Mouse (Mus musculus): Measurements from ENCODE around the gene Myo19. TPM values are rescaled to one million over a fixed set of nuclear protein-coding genes. Genes with fewer than 3 reads are reported as not detected.

Myo19 gene
- polyA plus RNA-seq, 1 experiment, result 14.0 TPM

- DNase-seq, result no peak
- no peak for TF ChIP-seq POLR2A (IDR thresholded peaks at IDR 0.05; ENCODE audit: control insufficient read depth, extremely low read depth, insufficient read depth, low read length, poor library complexity)
- no peak for TF ChIP-seq CTCF (IDR thresholded peaks at IDR 0.05; ENCODE audit: borderline replicate concordance, control insufficient read depth, extremely low read depth, insufficient read depth, low read length, poor library complexity)
- peaks cover 2% of the 10 kb centered on the region for H3K4me1 ChIP-seq (replicated peaks; ENCODE audit: control insufficient read depth, insufficient read depth, low read length)
Observed at GRCm38 (mm10) chr11:84867586-84867985, 12.4 kb upstream of the Myo19 start.

GRCm38 (mm10) chr11:84868786-84869259 is 11.1 kb upstream of the Myo19 start:
- no peaks in the 10 kb centered on the region for H3K27me3 ChIP-seq (ENCODE audit: control insufficient read depth, insufficient read depth, low read length)
- peaks cover 2% of the 10 kb centered on the region for H3K4me1 ChIP-seq (replicated peaks; ENCODE audit: control insufficient read depth, insufficient read depth, low read length)
- WGBS, result 1% methylated on average over 7 of the region's 7 CpGs
- no peak overlapping the region; the same call in 1 of the 2 replicates for H3K27ac ChIP-seq (ENCODE audit: control insufficient read depth, insufficient read depth, low read length)
- H3K4me3 ChIP-seq (ENCODE audit: control insufficient read depth, insufficient read depth, low read length), result no peak overlapping the region
- peak; percentile 11 for DNase-seq
- H3K36me3 ChIP-seq (ENCODE audit: control insufficient read depth, insufficient read depth, low read length), result no peaks in the 10 kb centered on the region
- TF ChIP-seq POLR2A (IDR thresholded peaks at IDR 0.05; ENCODE audit: control insufficient read depth, extremely low read depth, insufficient read depth, low read length, poor library complexity), result no peak
- TF ChIP-seq CTCF (IDR thresholded peaks at IDR 0.05; ENCODE audit: borderline replicate concordance, control insufficient read depth, extremely low read depth, insufficient read depth, low read length, poor library complexity), result no peak

More at GRCm38 (mm10) chr11:84867586-84867985, 12.4 kb upstream of the Myo19 start:
- Histone ChIP-seq H3K27ac (ENCODE audit: control insufficient read depth, insufficient read depth, low read length) (no peak overlapping the region), H3K36me3 (ENCODE audit: control insufficient read depth, insufficient read depth, low read length) (no peaks in the 10 kb centered on the region), H3K4me3 (ENCODE audit: control insufficient read depth, insufficient read depth, low read length) (no peak overlapping the region), H3K27me3 (ENCODE audit: control insufficient read depth, insufficient read depth, low read length) (no peaks in the 10 kb centered on the region)
- 68% methylated on average over 2 of the region's 2 CpGs for WGBS

DNA sequence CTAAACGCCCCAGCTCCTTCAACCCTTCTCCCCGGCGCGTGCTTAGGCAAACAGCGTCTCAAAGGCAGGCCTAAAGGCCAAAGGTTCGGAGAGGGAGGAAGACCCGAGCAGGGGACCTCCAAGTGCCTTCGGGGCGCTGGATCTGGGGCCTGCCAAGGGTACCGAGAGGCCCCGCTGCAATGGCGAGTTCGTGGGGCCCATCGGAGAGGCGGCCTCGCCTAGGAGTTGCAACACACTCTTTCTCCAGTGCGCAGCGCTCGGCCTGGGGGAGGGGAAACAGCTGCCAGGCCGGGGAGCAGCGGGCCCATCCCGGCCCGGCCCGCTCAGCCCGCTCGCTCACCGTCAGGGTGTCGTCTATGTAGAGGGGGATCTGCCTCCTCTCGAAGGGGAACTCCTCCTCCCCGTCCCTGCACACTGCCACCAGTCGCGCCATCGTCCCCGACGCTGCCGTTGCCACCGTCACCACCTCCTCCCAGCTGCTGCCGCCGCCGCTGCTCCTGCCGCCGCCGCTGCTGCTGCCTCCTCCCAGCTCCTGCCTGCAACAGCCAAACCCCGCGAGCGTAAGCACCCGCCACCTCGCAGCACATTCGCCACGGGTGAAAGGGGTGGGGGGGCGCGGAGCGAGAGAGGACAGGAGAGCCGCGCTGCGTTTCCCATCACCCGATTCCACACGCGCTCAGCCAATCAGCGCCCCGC is 10.3 kb upstream of the Myo19 start:
- Histone ChIP-seq H3K27ac (ENCODE audit: control insufficient read depth, insufficient read depth, low read length) (peak overlapping the region; percentile 85), H3K36me3 (ENCODE audit: control insufficient read depth, insufficient read depth, low read length) (no peaks in the 10 kb centered on the region), H3K4me1 (replicated peaks; ENCODE audit: control insufficient read depth, insufficient read depth, low read length) (peaks cover 2% of the 10 kb centered on the region), H3K4me3 (ENCODE audit: control insufficient read depth, insufficient read depth, low read length) (peak overlapping the region; percentile 88), H3K27me3 (ENCODE audit: control insufficient read depth, insufficient read depth, low read length) (no peaks in the 10 kb centered on the region)
- DNase-seq, result peak; percentile 95
- WGBS, result under 1% methylated on average over 57 of the region's 61 CpGs
- TF ChIP-seq CTCF (IDR thresholded peaks at IDR 0.05; ENCODE audit: borderline replicate concordance, control insufficient read depth, extremely low read depth, insufficient read depth, low read length, poor library complexity) (0 out of 2 replicates have a peak, but pooled peaks have one; percentile 21), POLR2A (IDR thresholded peaks at IDR 0.05; ENCODE audit: control insufficient read depth, extremely low read depth, insufficient read depth, low read length, poor library complexity) (0 out of 2 replicates have a peak, but pooled peaks have one; percentile 76)

- Histone ChIP-seq H3K27me3 (ENCODE audit: control insufficient read depth, insufficient read depth, low read length) (no peaks in the 10 kb centered on the region), H3K4me1 (replicated peaks; ENCODE audit: control insufficient read depth, insufficient read depth, low read length) (peaks cover 2% of the 10 kb centered on the region), H3K27ac (ENCODE audit: control insufficient read depth, insufficient read depth, low read length) (peak within 1 kb of the TSS; percentile 85), H3K36me3 (ENCODE audit: control insufficient read depth, insufficient read depth, low read length) (no peaks in the 10 kb centered on the region), H3K4me3 (ENCODE audit: control insufficient read depth, insufficient read depth, low read length) (peak within 1 kb of the TSS; percentile 88)
- 1% methylated on average over 50 of the region's 62 CpGs for WGBS
- DNase-seq, result peak; percentile 93
- TF ChIP-seq POLR2A (IDR thresholded peaks at IDR 0.05; ENCODE audit: control insufficient read depth, extremely low read depth, insufficient read depth, low read length, poor library complexity), result peak; percentile 93
- TF ChIP-seq CTCF (IDR thresholded peaks at IDR 0.05; ENCODE audit: borderline replicate concordance, control insufficient read depth, extremely low read depth, insufficient read depth, low read length, poor library complexity), result no peak
Observed at GRCm38 (mm10) chr11:84870337-84871043, 9.5 kb upstream of the Myo19 start, which contains the start of gene Ggnbp2. Gene Ggnbp2 (minus strand): TSS chr11:84870817.

DNA sequence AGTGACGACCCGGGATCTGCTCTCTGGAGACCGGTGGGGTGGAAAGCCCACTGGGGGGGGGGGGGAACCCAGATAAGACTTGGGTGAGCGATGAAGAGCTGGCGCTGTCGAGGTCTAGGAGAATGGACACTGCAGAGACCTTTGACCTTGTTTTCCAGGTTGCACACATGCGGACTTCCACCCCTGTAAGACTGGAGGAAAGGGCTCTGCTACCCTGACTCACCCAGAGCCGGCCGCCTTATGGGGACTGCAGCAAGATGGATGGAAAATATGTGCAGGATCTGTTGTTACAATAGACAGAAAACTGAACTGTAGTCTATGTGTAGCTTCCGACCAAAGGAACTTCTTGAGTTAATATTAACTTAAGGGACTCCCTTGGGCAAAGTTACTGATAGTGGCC is 8.9 kb upstream of the Myo19 start:
- H3K36me3 ChIP-seq (ENCODE audit: control insufficient read depth, insufficient read depth, low read length), result no peaks in the 10 kb centered on the region
- peak overlapping the region; percentile 71 for H3K4me3 ChIP-seq (ENCODE audit: control insufficient read depth, insufficient read depth, low read length)
- DNase-seq, result no peak
- H3K27me3 ChIP-seq (ENCODE audit: control insufficient read depth, insufficient read depth, low read length), result no peaks in the 10 kb centered on the region
- H3K4me1 ChIP-seq (replicated peaks; ENCODE audit: control insufficient read depth, insufficient read depth, low read length), result peaks cover 2% of the 10 kb centered on the region; the same call in 1 of the 2 replicates
- peak overlapping the region; percentile 82 for H3K27ac ChIP-seq (ENCODE audit: control insufficient read depth, insufficient read depth, low read length)
- TF ChIP-seq POLR2A (IDR thresholded peaks at IDR 0.05; ENCODE audit: control insufficient read depth, extremely low read depth, insufficient read depth, low read length, poor library complexity), result no peak
- no peak for TF ChIP-seq CTCF (IDR thresholded peaks at IDR 0.05; ENCODE audit: borderline replicate concordance, control insufficient read depth, extremely low read depth, insufficient read depth, low read length, poor library complexity)
- WGBS, result 3% methylated on average over 10 of the region's 10 CpGs

DNA sequence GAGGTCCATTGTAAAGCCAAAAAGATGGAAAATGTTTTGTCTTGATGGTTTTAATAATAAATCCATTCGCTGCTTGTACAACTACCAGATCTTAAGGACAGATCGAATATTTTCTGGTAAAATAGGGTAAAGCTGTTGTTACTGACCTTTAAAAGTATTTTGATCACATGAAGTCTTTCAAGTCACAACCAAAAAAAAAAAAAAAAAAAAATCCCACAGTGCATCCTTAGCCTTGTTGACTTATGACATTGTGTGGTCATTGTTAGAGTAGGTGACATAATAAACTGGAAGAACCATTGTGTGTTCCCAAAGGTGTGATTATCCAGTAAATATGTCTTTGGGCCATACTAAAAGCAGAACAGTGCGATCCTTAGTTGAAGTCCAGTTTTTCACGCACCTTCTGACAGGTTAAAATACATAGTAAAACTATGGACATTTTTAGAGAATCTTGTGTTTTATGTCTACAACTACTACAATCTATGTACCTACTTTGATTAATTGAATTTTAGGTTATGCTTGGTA is 8.3 kb upstream of the Myo19 start:
- TF ChIP-seq POLR2A (IDR thresholded peaks at IDR 0.05; ENCODE audit: control insufficient read depth, extremely low read depth, insufficient read depth, low read length, poor library complexity), result no peak
- no peak for TF ChIP-seq CTCF (IDR thresholded peaks at IDR 0.05; ENCODE audit: borderline replicate concordance, control insufficient read depth, extremely low read depth, insufficient read depth, low read length, poor library complexity)
- no peaks in the 10 kb centered on the region for H3K4me1 ChIP-seq (replicated peaks; ENCODE audit: control insufficient read depth, insufficient read depth, low read length)
- DNase-seq, result no peak
- no peaks in the 10 kb centered on the region for H3K36me3 ChIP-seq (ENCODE audit: control insufficient read depth, insufficient read depth, low read length)
- no peaks in the 10 kb centered on the region for H3K27me3 ChIP-seq (ENCODE audit: control insufficient read depth, insufficient read depth, low read length)
- H3K27ac ChIP-seq (ENCODE audit: control insufficient read depth, insufficient read depth, low read length), result peak overlapping the region; percentile 82; the same call in 1 of the 2 replicates
- H3K4me3 ChIP-seq (ENCODE audit: control insufficient read depth, insufficient read depth, low read length), result peak overlapping the region; percentile 71; the same call in 1 of the 2 replicates
- WGBS, result 58% methylated on average over 4 of the region's 4 CpGs

All from thymus, adult 2 months (tissue).